Mouse (Mus musculus) neural tube, embryonic 10.5 days (tissue): ENCODE results near the gene Pbx3.

ENCODE experiments used
- DNase-seq: peaks from one replicate; pipeline ENCODE4 v3.0.0-alpha.2; 2017; ENCODE audit warnings: low spot score; ENCODE audit errors: extremely low spot score

Pbx3 gene

DNA sequence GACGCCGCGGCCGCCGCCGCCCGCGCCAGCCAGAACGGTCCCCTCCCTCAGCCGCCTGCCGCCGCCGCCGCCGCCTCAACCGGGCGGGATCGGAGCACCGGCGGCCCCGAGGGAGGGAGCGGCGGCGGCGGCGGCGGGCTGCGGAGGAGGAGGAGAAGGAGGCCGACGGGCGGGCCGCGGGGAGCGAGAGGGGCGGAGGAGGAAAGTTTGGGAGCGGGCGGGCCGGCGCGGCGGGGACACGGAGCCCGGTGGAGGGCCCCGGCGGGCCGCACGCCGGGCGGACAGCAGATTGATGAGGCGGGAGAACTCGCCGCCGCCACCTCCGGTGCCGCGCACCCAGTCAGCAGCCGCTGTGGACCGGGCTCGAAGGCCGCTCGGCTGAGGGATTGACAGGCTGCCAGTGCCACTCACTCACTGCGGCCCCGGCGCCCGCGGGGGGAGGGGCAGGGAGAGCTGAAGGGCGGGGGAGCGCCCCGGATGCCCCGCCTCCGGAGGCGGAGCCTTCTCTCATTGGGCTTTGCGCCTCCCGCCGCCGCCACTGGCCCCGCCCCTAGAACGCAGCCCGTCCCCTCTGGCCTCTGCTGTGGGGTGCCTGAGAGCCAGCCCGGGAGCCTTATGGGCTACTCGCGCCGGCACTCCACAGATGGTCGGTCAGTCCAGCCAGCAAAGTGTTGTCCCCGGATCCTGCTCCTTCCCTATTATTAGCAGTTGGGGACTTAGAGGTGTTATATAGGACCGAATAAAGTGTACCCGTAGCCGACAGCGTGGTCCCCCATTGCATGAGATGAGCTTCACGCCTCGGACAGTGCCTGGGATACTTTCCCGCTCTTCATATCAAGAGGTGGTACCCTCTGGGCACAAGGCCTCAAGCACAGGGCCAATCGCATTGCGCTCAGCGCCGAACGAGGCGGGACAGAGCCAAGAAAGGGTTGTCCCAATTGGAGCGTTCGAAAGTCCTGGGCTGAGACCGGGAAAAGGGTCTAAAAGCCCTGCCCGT is at the start of gene Pbx3:
TSS of gene Pbx3 (minus strand) at position 838 of the 997 bp plus-strand sequence.
- DNase-seq, result peak; percentile 97

DNA sequence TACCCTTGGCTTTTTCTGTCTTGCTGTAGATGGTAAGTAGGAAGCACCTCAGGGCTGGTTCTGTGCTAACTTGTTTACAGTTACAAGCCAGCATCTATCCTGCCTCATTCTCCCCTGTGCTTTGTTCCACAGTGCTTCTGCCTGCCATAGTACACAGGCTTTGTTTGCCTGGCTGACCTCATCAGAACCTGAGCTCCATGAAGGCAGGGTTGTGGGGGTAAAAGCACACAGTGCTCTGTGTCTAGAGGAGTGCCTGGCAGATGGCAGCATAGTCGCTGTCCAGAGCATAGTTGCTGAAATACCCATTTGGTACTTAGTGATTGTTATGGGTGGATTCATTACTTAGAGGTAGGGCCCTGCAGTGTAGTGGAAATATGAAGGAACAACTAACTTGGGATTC is 47.3 kb upstream of the Pbx3 start:
- DNase-seq, result no peak

DNA sequence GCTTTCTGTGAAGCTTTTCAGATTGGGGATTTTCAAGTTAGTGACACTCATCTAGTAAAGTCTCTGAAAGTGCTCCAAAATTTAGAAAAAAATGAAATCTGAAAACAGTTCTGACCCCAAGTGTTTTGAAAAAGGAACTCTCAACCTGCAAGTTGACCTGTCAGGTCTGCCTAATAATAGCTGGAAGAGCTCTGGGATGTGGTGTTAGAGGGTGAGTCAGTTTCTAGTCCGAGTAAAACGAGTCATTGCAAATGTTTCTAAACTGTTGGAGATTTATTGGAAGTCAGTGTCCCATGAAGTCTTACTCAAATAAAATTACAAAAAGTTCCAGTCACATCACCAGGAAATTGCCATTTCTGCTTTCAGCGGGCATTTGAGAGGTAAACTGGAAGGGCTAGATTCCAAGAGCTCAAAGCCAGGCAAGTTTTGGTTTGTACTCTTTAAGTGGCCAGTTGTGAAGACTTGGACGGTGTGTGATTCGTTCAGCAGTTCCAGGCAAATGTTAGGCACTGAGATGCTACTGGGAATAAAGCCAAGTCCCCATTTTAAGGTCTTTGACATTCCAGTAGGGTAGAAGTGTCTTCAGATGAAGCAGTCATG is 36.9 kb upstream of the Pbx3 start:
- no peak for DNase-seq

DNA sequence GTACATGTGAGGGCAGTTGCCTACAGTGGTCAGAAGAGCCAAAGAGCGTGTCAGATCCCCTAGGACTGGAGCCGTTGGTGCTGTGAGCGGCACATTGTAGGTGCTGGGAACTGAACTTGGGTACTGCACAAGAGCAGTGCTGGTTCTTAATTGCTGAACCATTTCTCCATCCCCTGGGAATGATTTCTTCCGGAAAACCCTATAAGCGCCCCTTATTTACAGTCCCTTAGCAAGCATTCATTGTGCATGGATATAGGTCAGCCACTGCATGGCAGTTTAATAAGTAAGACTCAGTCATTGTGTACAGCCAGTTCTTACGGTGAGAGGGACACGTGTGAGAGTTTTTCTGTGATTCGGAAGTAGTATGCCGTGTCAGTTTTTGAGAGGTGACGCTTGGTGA is 35.4 kb upstream of the Pbx3 start:
- DNase-seq, result no peak

DNA sequence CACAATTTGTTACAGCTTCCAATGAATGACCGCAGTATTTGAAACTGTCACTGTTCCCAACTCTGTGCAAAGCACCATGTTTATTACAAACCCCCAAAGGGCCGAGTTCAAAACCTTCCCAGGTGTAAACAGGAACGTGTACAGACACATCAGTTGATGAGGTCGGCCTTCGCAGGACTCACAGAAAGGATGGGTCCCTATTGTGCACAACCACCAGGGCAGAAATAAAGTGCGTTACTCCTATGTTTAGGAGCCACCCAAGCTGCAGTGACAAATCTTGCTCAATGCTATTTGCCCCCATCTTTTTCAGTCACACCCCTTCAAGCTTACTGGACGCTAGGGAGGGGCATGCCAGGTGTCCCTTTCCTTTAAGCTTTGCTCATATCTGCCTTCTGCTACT is 34.7 kb upstream of the Pbx3 start:
- no peak for DNase-seq

DNA sequence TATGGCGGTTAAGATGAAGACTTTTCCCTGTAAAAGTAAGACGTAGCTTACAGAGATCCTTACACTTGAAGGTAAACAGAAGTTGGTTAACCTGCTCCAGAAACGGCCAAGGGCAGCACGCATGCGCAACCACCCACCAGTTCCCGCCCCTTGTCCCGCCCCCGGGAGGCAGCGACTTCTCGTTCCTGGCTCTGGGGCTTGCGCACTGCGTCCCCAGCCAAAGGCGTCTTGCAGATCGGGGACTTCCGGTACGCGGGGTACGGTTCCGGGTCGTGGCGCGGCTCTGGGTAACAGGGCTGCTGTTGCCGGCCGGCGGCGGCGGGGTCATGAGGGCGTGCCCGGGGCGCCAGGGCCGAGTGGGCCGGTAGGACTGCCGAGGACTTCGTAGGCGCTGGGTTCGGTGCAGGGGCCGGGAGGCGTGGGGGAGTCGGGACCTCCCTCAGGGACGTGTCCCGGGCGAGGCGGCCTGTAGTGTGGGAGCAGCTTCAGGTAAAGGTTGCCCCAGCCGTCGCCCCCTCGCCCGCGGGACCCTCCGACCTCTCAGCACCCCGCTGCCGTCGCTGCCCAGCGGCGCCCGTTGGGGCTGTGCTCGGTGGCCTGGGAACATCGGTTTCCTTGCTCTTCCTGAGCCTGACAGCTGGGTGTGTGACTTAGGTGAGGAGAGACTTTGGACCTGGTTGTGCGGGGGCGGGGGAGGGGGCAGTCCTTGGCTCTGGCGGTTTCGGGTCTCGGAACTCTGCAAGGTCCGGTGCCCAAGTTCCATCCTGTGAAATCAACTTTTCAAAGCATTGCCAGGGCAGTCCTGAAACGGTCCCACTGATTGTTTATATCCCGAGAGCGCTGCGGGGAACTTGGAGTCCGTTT is 33.9 kb upstream of the Pbx3 start, which contains the start of gene Mapkap1:
TSS of gene Mapkap1 (plus strand) at position 171 of the 864 bp plus-strand sequence.
- peak; percentile 97 for DNase-seq

DNA sequence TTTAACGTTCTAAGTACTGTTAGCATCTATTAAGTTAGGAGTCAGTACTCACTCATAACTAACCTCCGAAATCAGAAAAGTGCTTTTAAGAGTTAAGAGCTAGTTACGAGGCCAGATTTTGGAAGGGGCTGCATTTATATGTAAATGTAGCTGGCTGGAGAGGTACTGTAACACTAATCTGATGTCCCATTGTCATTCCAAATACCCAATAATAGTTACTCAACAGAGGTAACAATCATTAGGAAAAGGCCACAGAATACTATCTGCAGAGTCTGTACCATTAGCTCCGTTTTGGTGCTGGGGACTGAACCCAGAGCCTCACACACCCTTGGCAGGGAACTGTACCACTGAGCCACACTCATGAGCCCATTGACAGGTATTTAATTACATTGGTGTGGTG is 26.6 kb upstream of the Pbx3 start:
- DNase-seq, result no peak

DNA sequence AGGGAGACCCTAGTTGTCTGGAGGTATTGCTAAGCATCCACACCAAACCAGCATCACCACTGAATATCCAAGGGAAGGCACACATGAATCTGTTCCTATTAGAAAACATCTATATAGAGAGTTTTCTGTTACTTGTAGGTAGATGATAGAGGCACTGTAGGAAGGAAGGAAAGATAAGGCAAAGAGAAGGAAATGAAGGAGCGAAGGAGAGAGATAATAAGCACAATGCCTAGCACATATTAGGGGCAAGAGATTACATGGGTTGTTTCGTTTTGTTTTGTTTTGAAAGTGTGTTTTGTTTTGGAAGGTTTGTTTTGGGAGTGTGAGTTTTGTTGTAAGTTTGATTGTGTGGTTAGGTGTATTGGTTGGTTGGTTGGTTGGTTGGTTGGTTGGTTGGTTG is 6.0 kb upstream of the Pbx3 start:
- no peak for DNase-seq

DNA sequence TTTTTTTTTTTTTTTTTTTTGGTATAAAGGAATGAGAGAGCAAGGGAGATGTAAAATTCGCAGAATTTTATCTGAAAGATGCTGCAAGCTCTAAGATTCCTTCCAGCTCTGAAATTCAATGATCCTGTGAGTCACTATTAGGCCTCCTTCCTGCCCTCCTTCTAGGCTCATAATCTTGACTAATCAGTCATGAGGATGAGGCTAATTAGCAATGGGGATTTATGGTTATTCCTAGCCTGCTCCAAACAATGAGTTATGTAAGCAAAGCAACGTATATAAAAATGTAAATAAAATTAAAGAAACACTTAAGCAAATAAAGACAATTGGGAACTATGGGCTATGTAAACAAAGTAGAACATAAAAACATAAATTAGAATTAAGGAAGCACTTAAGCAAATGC is 1.4 kb upstream of the Pbx3 start:
- no peak for DNase-seq

DNA sequence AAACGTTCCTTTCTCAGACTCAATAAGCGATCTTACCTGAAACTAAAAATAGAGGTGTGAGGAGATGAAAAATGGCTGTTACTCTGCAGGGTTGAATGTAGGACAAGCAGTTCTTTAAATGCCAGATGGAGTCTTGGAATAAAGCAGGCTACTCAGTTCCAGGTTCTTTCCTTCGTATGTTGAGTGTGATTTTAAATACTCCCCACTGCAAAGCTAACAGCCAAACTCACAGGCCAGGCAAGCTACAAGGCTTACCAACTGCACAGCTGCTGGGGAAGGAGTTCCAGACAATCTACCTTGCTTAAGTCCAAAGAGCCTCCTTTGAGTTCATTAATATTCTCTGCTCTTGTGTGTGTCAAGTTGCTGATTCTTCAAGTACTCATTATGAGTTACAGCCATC is 944 bp upstream of the Pbx3 start:
- no peak for DNase-seq

DNA sequence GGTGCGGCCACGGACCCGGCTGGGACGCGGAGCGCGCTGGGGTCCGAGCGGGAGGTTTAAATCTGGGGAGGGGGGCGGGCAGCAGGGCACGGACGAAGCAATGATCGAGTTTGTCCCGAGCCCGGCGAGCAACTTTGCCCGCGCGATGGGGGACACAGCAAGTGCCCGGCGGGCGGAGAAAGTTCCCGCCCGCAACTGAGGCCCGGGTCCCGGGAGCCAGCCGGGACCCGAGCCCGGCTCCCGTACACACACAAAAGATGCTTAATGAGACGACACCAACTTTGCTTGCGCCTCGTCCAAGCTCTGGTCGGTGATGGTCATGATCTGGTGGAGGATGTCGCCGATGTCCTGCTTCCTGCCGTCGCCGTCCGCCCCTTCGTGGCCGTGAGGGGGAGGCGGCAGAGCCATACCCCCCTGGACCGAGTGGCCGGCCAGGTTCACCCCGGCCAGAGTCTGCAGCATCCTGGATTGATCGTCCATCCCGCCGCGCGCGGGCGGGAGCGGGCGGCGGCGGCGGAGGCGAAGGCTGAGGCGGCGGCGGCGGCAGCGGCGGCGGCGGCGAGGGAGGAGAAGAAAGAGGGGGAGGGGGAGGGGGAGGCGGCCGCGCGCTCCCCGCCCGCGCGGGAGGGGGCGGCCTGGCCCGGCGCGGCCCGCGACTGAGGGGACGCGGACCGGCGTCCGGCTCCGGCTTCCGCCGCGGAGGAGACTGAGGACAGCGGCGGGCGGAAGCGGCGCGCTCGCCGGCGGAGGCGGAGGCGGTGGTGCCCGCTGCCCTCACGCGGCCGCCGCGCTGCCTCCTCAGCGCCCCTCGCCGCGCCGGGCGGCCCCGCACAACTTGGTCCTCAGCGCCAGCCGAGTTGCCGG is 1.3 kb downstream of the Pbx3 start:
- DNase-seq, result peak; percentile 76

DNA sequence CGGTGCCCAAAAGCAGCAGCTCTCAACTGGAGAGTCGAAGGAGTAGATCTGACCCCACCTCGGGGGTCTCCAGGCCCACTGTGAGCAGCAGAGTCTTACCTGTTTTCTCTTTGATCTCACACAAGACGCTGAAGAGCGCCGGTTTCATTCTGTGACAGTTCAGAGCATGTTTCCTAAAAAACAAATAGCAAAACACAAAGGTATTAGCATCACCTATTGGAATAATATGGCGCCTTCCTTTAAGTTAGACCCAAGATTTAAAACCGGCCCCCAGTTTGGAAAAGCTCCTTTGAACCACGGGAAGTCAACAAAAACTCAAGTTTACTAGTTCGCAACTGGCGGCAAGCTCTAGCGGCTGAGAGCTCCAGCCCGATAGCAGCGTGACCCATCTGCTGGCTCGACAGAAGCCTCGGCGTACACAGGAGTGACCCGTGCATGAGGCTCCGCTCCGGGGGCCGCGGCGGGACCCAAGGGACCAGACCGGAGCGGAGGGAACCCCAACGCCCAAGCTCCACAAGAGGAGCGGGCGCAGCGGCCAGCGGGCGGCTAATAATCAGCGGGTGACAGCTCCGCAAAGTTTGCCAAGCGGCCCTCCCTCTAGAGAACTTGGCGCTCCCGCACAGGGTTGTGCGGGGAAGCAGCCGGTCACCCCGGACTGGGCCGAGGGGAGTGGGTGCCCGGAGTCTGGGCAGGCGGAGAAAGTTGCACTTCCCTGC is 2.1 kb downstream of the Pbx3 start:
- peak; percentile 72 for DNase-seq

DNA sequence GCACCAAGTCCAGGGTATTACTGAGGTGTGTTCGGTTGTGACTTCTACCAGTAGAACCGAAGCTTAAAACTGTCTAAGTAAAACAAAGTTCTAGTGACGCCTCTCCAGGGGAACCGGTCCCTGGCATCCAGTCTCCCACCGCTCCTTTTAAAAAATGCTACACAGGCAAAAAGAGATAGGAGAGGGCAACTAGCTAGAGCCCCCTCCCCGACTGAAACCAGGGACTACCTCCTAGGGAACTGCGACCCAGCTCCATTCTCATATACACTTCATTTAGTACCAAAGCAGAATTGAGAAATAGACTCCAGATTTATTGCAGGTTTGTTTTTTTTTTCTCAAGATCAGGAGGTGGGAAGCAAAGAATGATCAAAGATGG is 2.6 kb downstream of the Pbx3 start:
- peak; percentile 29 for DNase-seq

DNA sequence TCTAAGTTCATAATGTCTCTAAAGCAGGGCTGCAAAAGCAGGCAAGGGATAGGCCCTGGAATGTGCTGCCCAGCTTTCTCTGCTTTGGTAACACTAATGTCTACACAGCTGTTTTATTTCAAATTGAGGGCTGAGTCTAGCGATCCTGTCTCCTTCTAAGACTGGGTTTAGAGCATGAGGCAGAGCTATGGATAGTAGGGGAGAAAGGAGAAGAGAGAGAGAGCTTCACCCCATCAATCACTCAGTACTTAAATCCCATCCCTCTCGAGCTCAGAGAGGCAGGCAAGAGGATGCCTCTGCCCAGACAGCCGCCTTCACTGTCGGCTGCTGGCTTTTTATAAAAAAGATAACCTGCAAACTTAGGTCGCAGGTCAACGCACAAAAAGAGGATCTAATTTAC is 4.5 kb downstream of the Pbx3 start:
- DNase-seq, result peak; percentile 19

DNA sequence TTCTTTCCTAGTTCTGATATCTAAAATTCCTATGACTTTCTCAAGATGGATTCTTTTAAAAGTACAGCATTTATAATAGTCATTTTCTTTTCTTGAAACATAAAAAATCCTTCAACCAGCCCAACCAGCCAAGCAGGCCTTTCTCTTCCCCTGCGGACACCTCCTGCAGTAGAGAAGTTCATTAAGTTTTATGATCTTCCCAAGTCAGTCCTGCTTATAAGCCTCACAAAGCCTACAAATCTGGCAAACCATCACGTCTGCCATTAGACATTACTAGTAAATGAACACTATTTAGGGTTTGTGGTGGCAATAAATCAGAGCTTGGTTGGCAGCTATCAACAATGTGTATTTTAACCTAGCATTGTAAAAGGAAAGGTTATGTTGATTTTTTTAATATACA is 5.9 kb downstream of the Pbx3 start:
- DNase-seq, result no peak

DNA sequence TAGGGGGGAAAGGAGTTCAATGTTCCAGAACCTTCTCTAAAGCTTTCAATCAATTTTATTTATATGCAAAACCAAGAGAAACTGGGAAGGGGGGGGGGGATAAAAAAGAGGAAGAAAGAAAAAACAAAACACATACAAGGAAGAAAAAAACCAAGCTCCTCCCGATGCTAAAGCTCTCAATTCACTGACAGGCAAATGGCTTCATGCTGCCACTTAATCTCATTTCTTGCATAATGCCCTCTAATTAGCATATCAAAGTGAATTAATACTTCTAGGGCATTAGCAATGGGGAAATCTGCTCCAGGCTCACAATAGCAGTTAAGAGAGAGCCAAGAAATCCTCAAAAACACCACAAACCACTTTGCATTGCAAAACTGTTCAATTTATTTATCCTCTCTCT is 9.3 kb downstream of the Pbx3 start:
- DNase-seq, result no peak

DNA sequence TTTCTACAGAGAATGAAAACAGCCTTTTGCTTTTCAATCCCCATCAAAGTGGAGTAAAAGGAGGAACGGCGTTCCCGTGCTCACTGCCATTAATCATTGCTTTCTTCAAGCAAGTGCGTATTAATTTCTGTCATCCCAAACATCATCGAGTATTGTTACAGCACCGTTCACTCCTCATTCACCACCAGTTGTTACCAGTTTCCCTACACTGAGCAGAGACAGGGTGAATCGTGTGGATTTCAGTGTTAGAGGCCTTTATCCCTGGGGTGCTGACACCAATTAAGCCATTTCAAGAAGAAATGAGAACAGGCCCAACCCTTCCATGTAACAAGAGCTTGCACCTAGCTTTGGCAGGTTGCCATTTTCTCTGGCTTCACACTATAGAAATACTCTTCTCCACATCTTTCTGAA is 17.1 kb downstream of the Pbx3 start:
- no peak for DNase-seq

DNA sequence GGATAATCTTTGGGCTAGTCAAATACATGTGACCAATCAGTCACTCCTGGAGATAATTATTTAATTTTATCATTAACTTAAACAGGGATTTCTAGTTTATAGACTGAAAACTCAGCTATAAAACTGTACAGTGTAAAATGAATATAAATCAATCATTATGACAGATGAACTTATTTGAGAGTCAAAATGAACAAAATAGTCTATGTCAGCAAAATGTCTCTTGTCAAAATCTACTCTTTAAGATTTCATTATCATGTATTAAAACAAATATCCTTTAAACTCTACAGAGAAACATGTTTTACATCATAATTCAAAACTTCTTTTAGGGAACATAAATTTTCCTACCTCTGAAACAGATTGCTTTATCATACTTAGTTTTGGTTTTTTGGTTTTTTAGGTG is 20.9 kb downstream of the Pbx3 start:
- no peak for DNase-seq

DNA sequence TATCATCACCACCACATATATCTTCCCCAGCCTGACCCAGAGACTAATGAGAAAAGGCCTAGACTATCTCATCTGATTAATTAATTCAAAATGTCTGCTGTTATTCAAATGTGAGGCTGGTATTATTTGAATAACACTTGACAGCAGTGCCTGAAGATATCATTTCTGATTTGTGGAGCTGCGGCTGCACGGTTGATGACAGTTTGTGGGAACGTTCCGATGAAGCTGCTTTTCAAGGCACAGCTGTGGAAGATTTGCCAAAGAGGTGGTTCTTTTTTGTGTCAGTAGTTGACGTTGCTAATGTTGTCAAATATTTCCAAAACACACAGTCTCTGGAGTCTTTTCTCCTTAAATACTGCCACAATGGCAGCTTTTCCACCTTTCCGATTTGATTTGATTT is 25.8 kb downstream of the Pbx3 start:
- no peak for DNase-seq

DNA sequence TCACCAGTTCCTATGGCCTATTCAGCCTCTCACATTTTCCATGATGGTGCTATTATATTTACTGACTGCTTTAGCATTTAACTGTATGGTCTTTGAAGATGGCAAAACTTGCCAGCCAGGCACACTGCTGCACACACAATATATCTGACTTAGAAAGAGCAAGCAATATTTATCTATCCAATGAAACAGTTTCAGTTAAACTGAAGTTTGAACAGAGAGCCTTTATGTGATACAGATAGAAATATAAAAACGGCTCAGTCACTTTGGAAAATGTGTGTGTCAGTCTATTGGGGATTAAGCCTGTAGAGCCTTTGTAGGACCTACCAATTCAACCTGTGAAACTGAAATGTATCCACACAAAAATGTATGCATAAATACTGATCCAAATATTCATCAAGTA is 74.3 kb downstream of the Pbx3 start:
- DNase-seq, result no peak
